Mouse (Mus musculus) megakaryocyte, embryonic 14.5 days (primary cell): ENCODE results near the gene Elavl2.

Source experiments
- FLI1 ChIP-seq: IDR thresholded peaks from 2 replicates; pipeline ENCODE4 v1.6.1; 2012; ENCODE audit warnings: low read length, inconsistent platforms, mixed read lengths
- GATA1 ChIP-seq: IDR thresholded peaks from 3 replicates; pipeline ENCODE4 v1.6.1; 2012; ENCODE audit warnings: mixed read lengths, low read length, inconsistent platforms, borderline replicate concordance

DNA sequence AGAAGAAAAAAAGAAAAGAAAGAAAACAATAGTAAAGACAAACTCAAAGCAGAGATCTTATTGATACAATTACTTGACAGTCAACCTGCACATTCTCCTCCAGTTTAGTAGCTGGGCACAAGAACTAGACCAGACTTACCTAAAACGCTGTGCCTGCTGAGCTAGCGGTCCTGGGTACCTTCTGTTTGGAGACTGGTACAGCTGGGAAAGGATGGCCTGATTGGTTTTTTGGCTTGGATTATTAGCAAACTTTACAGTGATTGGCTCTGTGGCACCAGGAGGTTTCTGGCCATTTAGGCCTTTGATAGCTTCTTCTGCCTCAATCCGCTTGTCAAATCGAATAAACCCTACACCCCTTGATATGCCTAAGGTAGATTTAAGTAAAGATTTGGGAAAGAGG lies 140.0 kb downstream of the Elavl2 start:
- TF ChIP-seq GATA1 (no peak), FLI1 (no peak)
